Mouse (Mus musculus) adrenal gland, postnatal 25 days (tissue): ENCODE data around the gene Jmy. TPM values are rescaled to one million over a fixed set of nuclear protein-coding genes. Genes with fewer than 3 reads are reported as not detected.
A peak's percentile ranks its signal among the peaks of the same experiment; 100 is the strongest.
"Not testable (repeated sequence)": the region's sequence is repeated elsewhere in the genome, so short reads cannot be mapped to it uniquely, and the experiment has no call there.

Experiments
- DNase-seq: peaks from one replicate; pipeline ENCODE4 v3.0.0; 2021; ENCODE audit warnings: mixed read lengths
- long read RNA-seq: library from polyadenylated mRNA; stranded (forward); transcript quantifications from one replicate; pipeline ENCODE4 v2.0.0, GENCODE M21; 2021
- total RNA-seq: library from RNA; stranded (reverse); gene quantifications from 2 replicates; pipeline ENCODE4 v1.2.3, GENCODE M21; 2021

Jmy gene
- total RNA-seq, result 45.0 and 54.6 TPM in 2 replicates
- long read RNA-seq, partial matches to known transcripts, result 10 of 15 reads
- long read RNA-seq, other reads (novel, unspliced or antisense), result 5 of 15 reads

DNA sequence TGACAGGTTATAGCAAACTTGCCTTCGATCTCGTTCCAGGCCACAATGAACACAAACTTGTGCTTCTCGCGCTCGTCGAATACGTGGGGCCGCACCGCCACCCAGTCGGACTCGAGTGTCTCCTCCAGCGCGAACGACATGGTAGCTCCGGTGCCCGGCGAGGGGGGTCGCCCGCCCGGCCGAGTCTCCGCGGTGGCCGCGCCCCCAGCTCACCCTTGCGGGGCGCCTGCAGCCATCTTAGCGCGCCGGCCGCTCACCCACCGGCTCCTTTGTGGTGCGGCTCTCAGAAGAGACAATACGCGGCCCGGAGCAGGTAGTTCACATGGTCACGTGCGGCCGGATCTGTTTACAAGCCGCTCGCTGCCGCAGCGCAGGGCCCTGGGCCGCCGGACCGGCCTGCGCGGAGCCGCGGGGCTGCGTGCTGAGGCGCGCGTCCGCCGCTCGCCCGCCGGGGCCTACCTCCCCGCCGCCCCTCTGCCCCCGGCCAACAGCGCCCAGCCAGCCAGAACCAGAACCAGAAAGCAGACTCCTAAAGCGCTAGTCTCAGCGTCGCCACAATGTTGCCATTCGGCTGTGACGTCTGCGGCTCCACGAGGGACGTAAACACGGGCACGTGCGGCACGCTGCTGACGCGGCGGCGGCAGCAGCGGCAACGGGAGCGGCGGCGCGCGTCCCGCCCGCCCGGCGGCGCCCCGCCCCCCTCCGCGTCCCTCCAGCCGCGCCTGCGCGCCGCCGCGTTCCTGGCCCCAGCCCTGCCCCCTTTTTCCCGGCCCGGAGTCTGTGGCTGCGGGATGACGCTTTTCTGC is at the start of gene Jmy:
Jmy (minus strand) TSS at position 642 of the 806 bp plus-strand sequence.
- DNase-seq, result peak; percentile 91

- DNase-seq, result no peak
Measured at GRCm38 (mm10) chr13:93547641-93548040, 48.0 kb upstream of the Jmy start.

GRCm38 (mm10) chr13:93546011-93546410 is 46.4 kb upstream of the Jmy start:
- DNase-seq, result no peak

GRCm38 (mm10) chr13:93544274-93544673 is 44.7 kb upstream of the Jmy start:
- DNase-seq, result no peak

GRCm38 (mm10) chr13:93539311-93539710 is 39.7 kb upstream of the Jmy start:
- DNase-seq, result no peak

DNA sequence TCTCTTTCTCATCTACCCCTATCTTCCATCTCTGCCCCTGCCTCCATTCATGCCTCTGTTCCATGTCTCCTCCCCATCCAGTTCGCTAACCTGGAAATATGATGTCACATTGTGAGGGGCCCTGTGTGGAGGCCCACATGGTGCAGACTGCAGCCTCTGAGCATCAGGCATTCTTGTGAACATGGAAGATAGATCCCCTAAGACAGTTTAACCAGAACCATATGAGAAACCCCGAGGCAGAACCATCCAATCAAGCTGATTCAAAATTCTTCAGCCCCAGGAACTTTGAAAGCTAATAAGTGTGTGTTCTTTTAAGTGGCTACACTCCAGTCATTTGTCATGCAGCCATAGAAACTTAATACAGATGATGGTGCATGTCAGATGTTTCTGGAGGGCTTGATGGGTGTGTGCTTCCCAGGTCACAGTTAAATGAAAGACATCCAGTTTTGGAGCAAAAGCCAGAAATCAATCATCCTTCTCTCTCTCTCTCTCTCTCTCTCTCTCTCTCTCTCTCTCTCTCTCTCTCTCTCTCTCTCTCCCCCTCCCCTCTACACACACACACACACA is 19.2 kb upstream of the Jmy start:
- no peak for DNase-seq

DNA sequence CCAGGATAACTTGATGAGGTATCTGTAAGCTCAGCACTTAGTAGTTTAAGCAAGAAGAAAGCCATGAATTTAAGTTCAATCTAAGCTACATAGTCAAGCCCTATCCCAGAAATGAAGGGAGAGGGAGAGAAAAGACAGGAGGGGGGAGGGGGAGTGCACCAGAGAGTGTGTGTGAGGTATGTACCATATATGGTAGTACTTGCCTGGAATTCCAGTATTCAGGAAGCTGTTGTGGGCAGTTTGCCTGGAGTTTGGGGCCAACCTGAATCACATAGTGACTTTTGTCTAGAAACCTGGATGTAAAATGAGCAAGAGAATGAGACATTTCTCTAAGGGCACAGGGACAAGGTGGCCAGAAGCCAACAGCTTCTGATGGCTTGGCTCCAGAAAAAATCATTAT is 17.6 kb upstream of the Jmy start:
- DNase-seq, result no peak

- DNase-seq, result no peak
Measured at GRCm38 (mm10) chr13:93514000-93514795, 14.6 kb upstream of the Jmy start.

- DNase-seq, result no peak
Measured at GRCm38 (mm10) chr13:93510447-93511180, 11.0 kb upstream of the Jmy start.

- DNase-seq, result not testable (repeated sequence)
Measured at GRCm38 (mm10) chr13:93506920-93507319, 7.3 kb upstream of the Jmy start.

DNA sequence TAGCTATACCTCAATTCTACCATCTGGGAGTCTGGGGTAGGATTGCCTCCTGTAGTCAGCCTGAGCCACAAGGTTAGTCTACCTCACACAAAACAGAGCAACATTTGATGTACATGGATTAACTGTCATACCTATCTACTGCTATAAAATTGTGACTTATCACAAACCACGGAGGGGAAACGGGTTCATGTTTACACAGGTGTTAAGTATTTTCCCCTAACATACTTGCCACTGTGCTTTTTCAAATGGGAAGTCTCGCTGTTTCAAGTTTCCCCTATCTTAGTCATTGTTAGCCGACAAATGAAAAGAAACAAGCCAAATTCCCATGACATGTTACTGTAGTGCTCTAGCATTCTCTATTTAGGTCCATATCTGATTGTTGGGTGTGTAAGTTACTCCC is 2.1 kb upstream of the Jmy start:
- DNase-seq, result no peak

GRCm38 (mm10) chr13:93499973-93500633 is 495 bp upstream of the Jmy start:
- DNase-seq, result no peak

DNA sequence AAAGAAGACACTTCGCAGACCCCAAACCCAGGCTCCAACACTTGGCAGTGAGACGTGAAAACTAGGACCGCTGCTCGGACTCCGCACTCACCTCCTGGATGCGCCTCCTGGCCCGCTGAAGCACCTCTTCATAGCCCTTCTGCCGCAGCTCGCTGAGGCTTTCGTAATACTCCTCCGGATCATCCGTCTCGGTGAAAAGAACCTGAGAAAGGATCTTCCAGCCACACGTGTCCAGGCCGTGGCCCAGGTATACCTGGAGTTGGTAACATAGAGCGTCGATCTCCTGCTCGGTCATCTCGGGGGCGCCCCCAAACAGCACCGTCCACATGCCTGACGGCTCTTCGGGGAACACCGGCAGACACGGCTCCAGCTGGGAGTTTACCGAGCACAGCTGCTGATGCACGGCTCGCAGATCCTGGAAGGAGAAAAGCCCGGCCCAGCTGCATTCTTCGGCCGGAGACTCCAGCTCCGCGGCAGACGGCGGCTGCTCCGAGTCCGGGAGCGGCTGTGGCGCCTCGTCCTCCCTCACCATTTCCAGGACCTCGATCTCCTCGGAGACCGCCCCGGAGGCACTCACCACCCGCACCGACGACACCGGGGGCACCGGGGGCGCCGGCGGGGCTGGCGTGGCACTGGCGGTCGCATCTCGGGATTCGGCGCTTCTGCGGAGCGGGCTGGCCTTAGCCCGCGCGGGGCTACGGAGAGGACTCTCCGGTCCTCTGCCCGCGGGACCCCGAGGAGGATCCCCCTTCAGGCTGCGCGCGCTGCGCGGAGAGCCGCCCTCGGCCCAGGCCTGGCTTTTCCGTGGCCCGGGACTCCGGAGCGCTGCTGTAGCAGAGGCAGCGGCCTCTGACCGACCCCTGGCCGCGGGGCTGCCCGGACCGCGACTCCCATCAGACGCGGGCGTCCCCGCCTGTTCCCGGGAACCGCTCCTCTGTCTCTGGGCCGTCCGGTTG is 1.1 kb downstream of the Jmy start:
- peak; percentile 44 for DNase-seq

- no peak for DNase-seq
Measured at GRCm38 (mm10) chr13:93496977-93497376, 2.6 kb downstream of the Jmy start.

GRCm38 (mm10) chr13:93488510-93488909 is 11.1 kb downstream of the Jmy start:
- DNase-seq, result no peak

- DNase-seq, result no peak
Measured at GRCm38 (mm10) chr13:93487734-93488133, 11.9 kb downstream of the Jmy start.

GRCm38 (mm10) chr13:93484276-93484675 is 15.3 kb downstream of the Jmy start:
- DNase-seq, result no peak

DNA sequence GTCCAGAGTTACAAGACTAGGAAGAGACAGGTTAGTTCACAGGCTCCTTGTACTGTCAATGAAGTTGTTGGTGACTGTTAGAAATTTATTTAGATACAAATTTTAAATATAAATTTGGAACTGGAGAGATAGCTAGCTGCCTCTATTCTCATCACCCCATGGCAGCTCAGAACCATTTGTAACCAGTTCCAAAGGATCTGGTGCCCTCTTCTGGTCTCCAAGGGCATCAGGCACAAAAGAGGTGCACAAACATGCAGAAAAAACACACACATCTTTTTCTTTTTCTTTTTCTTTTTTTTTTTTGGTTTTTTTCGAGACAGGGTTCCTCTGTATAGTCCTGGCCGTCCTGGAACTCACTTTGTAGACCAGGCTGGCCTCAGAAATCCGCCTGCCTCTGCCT is 18.5 kb downstream of the Jmy start:
- no peak for DNase-seq

- no peak for DNase-seq
Measured at GRCm38 (mm10) chr13:93478344-93478743, 21.3 kb downstream of the Jmy start.

DNA sequence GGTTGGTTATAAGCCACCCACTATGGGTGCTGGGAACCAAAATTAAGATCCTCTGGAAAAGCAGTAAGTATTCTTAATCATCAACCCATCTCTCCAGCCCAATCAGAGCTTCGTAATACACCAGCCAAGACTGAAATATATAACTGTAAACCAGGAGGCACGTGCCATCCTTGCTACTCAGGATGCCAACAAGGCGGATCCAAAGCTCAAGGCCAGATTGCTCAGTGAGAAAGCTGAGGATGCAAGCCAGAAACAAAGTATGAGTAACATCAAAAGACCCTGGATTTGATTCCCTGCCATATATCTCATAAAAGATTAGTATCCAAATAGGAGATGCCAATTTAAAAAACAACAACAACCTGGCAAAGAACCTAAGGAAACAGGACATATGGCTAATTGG is 31.3 kb downstream of the Jmy start:
- peak; percentile 48 for DNase-seq

DNA sequence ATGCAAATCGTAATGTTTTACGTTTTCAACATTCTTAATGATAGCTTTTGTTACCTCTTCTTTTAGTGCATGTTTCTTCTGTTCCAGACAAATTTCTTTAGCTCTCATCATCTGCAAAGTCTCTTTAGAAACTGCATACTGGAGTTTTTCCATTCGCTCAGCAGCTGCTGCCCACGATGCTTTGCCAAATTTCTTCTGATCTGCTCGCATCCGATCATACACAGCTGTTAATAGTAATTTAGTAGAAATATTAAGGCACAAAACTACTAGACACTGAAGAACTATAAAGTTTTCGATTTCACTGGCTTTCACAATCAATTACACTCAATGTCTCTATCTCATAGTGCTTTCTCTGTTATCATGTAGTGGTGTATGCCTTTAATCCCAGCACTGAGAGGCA is 40.0 kb downstream of the Jmy start:
- no peak for DNase-seq
